Mouse (Mus musculus): ENCODE measurements around the gene Klhl29. TPM values are rescaled to one million over a fixed set of nuclear protein-coding genes. Genes with fewer than 3 reads are reported as not detected.
A peak's percentile ranks its signal among the peaks of the same experiment; 100 is the strongest.

Klhl29 gene
- total RNA-seq, 2 experiments from 2014 or later = 0.49 to 0.55 TPM

DNA sequence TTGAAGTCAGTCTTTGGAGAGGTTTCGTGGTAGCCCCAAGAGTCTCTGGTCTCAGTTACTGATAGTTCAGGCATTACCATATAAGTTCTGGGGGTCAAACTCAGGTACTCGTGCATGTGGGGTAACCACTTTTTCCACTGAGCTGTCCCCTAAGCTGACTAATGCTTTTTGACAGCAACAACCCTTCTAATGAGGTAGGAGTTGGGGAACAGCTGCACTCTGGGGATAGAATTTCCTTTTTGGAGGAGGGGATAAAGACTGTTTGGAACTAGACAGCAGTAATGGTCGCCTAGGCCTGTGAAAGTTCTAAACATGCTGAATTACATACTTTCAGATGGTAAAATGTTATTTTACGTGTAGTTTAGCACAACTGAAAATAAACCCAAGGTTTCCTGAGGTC lies 184.3 kb downstream of the Klhl29 start:
- intact Hi-C loops (cut with DNase I) = no loop called here
- no peak for DNase-seq

DNA sequence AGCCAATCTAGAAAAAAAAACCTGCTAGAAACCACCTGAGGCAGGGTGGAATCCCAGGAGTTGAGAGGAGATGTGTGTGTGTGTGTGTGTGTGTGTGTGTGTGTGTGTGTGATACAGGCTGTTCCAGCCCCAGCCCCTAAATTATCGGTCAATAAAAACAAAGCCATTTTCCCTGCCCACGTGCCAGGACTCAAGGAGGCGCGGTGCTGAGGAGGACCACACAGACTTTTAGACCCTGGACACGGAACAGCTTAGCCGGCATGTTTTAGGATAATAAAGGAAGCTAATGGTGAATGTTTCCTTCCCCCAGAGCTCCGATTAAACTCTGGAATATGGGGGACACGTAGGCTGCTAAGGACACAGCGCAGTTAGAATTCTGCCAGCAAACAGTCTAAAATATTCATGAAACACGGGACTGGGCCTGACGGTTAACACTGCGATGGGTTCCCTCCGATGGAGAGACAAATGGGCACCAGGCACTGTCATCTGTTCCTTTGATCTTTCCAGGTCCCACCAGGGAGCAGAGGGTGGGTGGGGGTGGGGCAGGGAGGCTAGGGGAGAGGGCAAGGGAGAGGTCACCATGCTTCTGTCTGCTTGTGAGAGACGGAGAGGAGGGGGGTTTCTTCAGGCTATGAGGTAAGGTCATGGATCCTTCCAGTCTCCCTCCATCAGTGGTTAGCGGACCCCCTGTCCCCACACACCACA lies 185.9 kb downstream of the Klhl29 start:
- intact Hi-C loops (cut with DNase I) = no loop called here
- no peak for DNase-seq

DNA sequence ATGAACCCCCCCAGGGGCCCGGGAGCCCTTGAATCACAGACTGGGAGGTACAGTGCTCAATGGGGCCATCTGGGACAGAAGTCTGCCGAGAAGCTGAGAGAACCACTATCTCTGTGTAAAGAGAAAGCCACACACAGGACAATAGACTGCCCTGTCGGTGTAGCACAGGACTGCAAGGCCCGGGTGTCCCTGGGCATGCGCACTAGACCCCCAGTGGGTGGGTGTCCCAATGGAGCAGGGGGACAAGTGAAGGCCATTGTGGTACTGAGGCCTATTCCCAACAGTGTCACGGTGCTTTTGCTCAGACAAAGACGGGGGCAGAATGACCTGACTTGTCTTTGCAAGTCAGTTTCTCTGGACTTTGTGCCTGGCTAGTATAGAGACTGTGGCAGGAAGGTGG lies 186.6 kb downstream of the Klhl29 start:
- intact Hi-C loops (cut with DNase I) = no loop called here
- DNase-seq = no peak

DNA sequence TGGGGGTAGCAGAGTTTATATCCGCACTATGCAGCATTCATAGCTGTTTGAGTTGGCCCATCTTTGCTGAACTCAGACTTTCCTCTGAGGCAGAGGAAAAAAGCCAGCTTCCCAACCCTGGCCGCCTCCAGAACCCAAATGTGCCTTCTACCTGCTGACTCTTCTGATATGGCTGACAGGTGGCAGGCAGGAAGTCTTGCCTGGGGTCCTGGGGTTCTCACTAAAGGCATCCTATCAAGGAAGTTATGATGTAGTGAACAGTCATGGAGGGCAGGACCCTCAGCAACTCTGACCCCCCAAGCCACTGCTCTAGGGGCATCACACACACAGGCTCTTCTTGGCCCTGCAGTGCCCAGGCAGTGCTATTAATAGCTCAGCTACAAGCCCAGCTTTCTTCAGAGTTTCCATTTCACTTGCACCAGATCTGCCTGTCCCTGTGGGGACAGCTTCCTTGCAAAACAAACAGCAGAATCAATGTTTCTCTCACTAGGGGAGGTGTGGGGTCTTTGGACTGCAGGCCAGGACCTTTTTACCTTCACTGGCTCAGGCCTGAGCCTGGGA lies 187.6 kb downstream of the Klhl29 start:
- intact Hi-C loops (cut with DNase I) = no loop called here
- DNase-seq = no peak

DNA sequence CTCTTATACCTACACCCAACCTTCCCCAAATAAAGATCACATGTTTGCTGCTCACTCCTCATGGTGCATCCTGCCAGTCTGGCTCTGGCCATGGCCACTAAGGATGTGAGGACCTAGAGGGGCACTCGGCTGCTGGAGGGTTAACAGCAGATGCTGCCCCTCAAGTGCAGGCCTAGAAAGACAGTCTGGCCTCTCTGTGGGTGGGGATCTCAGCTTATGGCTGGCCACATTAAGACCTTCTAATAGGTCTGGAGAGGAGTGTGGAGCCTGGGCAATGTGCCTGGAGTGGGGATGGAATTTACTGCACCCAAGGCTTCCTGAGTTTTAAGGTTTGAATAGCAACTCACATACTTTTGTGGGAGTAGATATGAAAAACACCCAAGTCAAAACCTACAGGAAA lies 188.8 kb downstream of the Klhl29 start:
- intact Hi-C loops (cut with DNase I) = no loop called here
- peak in 1 of 2 experiments; percentile 31 for DNase-seq

DNA sequence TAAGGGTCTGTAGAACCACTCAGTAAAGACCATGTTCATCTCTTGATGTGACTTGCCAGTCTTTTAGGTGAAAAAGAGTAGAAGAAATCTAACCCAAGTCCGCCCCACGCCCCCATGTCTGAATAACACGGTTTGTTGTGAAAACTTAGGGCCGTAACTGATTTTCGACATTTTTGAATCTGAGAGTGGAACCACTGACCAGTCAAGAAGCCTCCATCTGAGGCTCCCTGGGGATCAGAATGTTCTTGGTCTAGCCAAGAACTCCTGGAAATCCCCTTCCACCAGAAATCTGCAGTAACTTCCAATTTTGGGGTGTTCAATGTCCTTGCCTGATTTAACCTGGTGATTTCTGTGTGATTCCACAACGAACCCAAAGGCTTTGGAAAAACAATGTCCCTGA lies 189.9 kb downstream of the Klhl29 start:
- intact Hi-C loops (cut with DNase I) = no loop called here
- no peak for DNase-seq

DNA sequence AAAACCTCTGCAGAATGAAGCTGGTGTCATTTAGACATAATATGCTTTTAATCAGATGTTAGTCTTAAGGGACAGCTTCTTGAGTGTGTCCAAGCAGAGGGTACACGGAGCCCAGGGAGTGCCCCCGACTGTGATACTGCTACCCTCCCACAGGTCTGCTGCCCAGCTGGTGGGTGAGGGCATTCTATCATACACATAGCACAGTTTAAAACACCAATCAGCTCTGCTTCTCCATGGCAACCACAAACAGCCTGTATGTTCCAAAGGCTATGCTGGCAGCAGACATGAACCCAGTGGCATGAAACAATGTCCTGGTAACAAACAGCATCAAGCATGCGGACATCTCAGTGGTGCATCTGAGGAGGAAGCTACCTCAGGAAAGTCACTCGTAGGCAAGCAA lies 192.9 kb downstream of the Klhl29 start:
- intact Hi-C loops (cut with DNase I) = no loop called here
- DNase-seq = no peak

DNA sequence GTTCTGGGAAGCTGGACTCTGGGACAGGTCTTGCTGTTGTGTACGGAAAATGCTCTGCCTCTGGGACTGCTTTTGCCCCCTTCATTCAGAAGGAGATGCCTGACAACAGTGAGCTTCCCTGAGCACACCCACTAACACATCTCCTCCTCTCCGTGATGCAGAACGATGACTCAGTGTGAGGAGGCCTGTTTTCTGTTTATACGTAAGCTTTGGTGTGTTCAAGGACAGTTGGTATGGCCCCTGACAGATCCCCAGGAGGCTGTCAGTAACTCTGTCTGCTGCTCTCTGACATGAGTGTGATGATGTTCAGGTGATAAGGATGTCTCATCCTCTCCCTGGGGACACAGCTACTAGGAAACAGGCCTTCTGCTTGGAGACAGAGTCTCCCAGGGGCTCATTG lies 193.3 kb downstream of the Klhl29 start:
- DNase-seq = no peak
- intact Hi-C loops (cut with DNase I) = no loop called here

DNA sequence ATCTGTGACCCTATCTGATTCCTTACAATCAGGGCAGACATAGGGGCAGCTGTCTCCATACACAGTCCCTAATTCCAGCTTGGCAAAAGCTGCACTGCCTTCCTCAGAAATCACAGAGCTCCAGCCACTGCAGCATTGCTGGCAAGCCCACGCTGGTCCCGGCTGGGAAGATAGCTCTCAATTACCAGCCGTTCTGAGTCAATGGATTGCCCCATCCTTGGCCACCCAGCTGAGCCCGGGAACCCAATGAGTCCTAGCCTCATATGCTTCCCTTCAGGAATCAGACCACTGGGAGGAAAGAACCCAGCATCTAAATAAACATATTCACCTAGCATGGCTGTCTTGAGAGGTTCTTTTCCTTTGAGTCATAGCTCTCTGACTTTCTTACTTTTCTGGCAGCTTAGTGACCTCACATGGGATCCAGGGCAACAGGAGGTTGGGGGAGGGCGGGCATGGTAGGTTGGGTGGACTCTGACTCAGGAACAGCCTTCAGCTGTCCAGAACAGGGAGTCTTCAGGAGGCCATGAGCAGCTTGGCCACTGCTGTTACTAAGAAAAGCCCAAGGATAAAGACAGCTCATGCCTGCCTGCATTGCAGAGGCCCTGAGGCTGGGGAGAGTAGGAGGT lies 198.7 kb downstream of the Klhl29 start:
- no peak for DNase-seq
- intact Hi-C loops (cut with DNase I) = no loop called here

DNA sequence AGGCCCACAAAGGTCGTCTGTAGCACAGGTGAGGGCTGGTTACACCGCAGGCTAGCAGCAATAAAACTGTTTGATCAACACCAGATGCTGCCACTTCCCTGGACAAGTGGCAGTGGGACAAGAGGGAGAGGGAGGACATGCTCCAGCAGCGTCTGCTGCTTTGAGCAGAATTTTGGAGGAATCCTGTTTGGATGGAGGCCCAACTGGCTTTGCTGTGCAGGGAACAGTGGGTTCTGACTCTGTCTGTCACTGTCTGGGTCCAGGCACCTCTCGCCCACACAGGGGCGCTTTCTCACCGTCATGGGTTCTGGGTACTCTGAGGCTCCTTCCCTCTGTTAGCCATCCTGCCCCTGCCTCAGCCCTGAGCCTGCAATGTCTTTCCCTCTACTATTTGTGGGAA lies 209.3 kb downstream of the Klhl29 start:
- intact Hi-C loops (cut with DNase I) = no loop called here
- DNase-seq = no peak

DNA sequence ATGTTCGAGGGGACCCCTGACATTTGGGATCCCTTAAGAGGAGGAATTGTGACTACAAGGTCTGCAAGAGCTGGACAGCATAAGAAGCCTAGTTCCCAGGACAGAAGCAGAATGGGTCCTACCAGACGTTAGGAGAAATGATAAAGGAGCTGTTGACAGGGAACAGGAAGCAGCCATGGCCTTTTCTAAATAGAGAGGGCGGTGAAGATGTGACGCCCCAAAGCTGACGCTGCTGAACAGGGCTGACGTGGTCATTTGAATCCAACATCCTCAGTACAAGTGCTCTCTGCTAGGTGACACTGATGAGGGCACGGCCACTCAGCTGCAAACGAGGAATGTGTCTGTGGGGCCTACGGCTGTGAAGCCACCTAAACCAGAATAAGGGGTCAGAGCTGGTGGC lies 210.1 kb downstream of the Klhl29 start:
- intact Hi-C loops (cut with DNase I) = no loop called here
- DNase-seq = no peak

DNA sequence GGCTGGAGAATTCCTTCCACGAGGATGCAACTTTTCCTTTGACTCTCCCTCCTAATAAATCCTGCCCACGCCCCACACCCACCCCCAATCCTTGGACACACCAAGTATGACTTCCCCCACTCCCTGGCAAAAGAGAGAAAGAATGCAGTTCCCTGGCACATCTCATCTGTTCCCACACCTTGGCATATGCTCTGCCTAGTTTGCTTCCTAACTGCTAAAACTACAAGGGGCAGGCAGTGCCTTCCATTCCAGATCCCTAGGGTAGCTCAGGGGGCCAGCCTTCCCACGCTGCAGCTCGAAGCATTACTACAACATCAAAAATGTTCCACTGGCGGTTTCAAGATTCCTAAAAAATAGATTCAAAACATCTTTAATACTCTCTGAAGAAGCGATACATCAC lies 212.8 kb downstream of the Klhl29 start:
- DNase-seq = no peak
- intact Hi-C loops (cut with DNase I) = no loop called here

DNA sequence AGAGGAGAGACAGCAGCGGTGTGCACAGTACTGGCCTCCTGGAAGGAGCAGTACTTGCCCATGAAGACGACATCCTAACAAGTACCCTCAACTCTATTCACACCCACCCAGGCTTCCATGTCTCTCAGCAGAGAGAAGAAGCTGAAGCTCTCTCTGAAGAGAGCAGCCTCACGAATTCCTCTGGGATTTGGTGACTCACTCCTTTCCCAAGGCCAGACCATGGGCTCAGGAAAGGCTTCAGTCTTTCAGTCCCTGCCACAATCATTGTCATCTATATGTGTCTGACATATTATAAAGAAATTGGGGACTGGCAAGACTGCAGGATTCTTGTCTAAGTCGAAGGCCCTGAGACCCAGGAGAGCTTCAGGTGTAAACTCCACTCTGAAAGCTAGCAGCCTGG lies 213.9 kb downstream of the Klhl29 start:
- intact Hi-C loops (cut with DNase I) = no loop called here
- DNase-seq = no peak

DNA sequence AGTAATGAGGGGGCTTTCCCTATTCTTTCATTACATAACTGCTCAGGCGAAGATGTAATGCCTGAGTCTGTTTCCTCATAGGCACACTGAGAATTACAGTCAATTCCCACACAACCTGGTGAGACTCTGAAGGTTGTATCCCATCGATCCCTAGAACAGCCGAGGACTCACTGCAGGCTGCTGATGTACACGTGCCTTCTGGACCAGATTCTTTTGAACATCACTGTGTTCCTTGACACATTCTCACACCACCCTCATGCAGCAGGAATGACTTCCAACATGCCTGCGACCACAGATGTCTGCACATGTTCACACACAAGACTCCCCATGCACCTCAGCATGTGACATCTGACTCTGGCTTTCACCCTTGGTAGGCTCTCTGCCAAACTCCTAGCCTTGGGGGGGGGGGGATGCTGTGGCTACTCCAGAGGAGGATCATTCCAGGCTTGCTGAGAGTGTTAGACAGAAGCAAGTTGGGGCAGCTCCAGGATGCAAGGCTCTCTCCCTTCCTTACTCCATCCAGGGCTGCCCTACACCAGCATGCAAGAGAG lies 217.5 kb downstream of the Klhl29 start:
- no peak for DNase-seq
- intact Hi-C loops (cut with DNase I) = no loop called here

DNA sequence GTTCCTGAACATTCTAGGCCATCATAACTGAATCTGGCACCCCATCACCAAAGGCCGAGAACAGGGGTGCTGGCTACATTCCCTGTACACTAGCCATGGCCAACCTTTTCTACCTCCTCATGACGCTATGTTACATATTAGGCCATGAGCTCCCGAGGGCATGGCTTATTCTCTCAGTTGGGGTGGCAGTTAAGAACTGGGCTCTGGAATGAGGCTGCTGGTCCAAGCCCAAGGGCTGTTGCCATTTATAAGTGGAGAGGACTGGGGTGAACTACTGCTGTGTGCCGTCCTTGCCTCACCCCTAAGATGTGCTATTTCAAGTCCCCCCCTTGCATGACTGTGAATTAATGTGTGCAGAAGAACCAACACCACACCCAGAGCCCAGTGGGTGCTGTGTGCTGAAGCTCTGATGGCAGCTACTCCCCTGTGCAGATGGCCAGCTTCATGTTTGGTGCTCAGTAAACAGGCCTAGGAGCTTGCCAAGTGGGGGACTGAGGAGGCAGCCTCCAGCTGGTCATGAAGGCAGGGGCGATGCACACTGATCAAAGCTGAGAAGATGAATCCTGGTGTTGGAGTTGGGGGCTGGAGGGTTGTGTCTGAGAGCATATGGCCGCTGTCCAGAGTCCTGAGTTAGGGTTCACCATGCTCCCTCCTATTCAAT lies 218.3 kb downstream of the Klhl29 start:
- intact Hi-C loops (cut with DNase I) = no loop called here
- no peak for DNase-seq

DNA sequence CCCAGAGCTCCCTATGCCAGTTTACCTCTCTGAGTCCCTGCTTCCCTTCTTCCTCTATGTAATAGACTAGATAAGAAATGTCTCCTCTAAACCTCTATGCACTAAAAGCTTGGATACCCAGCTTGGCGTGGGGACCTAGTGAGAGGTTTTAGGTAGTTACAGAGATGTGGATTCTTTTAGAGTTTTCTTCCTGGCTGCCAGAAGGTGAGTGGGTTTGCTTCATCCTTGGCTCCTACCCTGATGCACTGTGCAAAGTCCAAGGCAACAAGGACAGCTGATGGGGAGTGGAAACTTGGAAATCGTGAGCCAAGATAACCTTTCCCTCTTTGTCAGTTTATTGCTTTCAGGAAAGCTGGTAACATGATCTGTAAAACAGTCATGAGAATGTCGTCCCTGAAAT lies 220.3 kb downstream of the Klhl29 start:
- no peak for DNase-seq
- intact Hi-C loops (cut with DNase I) = no loop called here

DNA sequence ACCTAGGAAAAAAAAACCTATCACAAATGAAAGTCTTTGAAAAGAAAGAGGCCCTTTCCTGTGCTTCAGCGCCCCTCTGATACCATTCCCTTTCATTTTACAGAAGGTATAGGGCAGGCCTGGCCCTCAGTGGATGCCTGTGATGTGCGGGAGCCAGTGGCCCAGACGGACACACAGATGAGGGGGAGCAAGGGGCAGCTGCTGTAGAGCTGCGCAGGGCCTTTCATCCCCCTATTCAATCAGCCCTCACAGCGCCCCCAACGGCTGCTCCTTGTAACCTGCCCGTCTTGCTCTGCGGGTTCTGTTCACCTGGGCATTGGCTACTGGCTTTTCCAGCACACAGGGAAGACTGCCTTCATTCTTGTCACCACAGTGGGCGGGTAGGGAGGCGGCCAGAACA lies 223.6 kb downstream of the Klhl29 start:
- no peak for DNase-seq
- intact Hi-C loops (cut with DNase I) = no loop called here

DNA sequence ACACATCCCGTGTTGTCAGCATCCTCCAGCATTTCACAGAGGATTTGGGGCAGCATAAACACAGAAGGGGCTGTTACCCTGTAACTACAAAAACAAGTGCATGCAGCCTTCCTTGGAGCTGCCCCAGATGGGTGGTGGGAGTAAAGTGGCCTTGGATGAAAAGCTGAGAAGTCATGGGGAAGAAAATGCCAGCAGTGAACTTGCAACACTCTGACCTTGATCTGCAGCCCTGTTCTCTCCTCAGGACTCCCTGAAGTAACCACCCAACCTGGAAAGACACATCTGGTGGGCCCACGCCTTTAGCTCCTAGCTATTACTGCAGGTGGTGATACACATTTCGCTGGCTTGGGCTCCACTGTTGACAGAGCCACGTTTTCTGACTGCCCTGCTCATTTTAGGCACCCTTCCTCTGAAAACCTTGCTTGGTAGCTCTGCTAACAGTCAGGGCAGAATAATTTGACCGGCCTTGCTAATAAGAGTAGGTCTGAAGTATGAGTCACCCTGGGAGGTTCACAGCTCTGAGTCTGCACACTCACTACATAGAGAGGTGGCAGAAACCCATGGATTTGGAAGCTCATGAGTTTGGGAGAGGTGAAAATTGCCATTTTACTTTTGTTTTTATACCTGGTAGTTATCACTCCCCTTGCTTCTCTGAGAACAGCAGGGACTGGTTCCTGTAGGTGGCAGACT lies 228.0 kb downstream of the Klhl29 start:
- no peak for DNase-seq
- intact Hi-C loops (cut with DNase I) = no loop called here

DNA sequence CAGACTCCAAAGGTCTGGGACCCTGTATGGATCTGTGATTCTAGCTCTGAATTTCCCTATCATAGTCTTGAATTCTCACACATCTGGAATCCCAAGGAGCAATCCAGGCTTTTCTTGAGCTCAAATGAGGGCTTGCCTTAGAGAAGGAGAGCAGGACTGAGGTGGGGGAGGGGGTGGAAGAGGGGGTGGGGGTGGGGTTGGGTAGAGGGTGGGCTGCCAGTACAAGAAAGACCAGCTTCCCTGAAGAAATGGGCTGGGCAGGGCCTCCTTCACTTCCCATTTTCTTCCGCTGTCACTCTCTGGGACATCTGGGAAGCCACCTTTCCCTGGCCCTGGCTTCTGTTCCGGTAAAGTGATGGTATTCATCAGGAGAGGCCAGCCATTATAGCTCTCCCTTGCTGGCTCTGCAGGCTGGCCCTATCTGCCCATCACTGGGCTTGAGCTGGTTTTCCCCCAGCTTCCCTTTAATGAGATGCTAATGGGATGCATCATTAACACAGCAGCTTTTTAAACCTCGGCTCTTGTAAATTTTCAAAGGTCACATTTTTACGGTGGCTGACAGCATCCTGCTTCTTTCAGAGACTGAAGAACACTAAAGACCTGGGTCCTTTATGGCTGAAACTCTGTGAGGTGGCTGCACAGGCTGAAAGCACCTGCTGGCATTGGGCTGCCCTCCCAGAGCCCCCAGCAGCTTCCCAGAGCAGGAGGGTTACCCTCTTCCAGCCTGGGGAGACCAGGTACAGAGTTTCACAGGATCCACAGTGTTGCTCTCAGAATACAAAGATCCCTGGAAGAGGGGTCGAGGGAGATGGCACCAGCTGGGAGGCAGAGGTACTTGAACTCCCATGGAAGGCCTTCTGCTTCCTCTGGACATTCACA lies 231.3 kb downstream of the Klhl29 start:
- no peak for DNase-seq
- intact Hi-C loops (cut with DNase I) = no loop called here

DNA sequence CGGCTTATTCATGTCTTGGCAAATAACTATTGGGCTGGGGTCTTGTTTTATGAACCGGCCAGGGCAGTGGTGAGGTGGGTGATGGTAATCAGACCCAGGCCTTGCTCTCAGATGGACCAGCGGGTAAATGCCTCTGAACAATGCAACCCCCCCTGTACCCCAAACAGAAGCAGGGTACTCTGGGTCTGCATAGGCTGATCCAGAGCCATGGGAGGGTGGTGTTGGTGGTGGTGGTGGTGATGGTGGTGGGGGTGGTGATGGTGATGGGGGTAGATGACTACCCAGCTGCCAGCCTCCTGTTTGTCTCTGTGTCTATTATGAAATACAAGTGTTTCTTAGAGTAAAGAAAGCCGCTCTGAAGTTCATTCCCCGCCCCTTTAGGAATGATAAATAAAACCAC lies 232.3 kb downstream of the Klhl29 start:
- intact Hi-C loops (cut with DNase I) = no loop called here
- no peak for DNase-seq

All from heart, postnatal 14 days (tissue).